Mouse (Mus musculus): Measurements from ENCODE around the gene Serpina3n. TPM values are rescaled to one million over a fixed set of nuclear protein-coding genes. Genes with fewer than 3 reads are reported as not detected.

Serpina3n gene
- 6.2 and 6.6 TPM in 2 replicates for polyA plus RNA-seq (2021; fragmentation: Nextera tagmentation)
- long read RNA-seq, experiment 1, transcript Serpina3n-201 (5 exons, 2,064 nt), result major isoform, 7 of 16 reads
- long read RNA-seq, experiment 1, partial matches to known transcripts, result 1 of 16 reads
- long read RNA-seq, experiment 1, other reads (novel, unspliced or antisense), result 8 of 16 reads
- long read RNA-seq, experiment 2, partial matches to known transcripts, result 2 of 3 reads
- long read RNA-seq, experiment 2, other reads (novel, unspliced or antisense), result 0 of 3 reads

DNA sequence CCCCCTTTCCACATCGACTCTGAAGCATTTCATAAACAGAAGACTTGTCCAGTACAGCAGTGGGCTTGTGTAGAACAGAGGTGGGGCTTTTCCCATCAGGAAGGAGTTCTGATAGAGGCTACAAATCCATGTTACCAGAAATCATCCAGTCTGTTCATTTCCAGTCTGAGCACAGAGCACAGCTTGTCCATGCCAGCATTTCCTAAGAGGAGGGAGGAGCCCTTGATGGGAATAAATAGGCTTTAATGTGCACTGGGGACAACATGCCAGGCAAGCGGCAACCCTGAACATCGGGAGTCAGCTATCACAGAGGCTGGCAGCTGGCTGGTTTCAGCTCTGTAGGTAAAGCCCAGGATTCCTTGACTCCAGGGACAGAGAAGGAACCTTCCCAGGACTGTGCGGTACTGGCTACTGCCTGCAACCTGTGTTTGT is at the start of gene Serpina3n:
Gene Serpina3n (plus strand): TSS at position 276 of the 432 bp plus-strand sequence.

Other genes starting within 250 kb of the Serpina3n start
- gene Serpina3f, start 192.2 kb upstream of the Serpina3n start, polyA plus RNA-seq (2021; fragmentation: Nextera tagmentation), result not detected in 2 replicates
- 0.10 and 0.21 TPM in 2 replicates for gene Serpina3g, start 170.5 kb upstream of the Serpina3n start, polyA plus RNA-seq (2021; fragmentation: Nextera tagmentation)
- gene Serpina3i, start 143.6 kb upstream of the Serpina3n start, polyA plus RNA-seq (2021; fragmentation: Nextera tagmentation), result not detected in 2 replicates
- not detected in 2 replicates for gene Serpina3j, start 92.2 kb upstream of the Serpina3n start, polyA plus RNA-seq (2021; fragmentation: Nextera tagmentation)
- not detected in 2 replicates for gene Serpina3k, start 68.2 kb upstream of the Serpina3n start, polyA plus RNA-seq (2021; fragmentation: Nextera tagmentation)
- not detected in 2 replicates for gene Serpina3m, start 68.2 kb upstream of the Serpina3n start, polyA plus RNA-seq (2021; fragmentation: Nextera tagmentation)
- gene Gsc, start 66.6 kb downstream of the Serpina3n start, polyA plus RNA-seq (2021; fragmentation: Nextera tagmentation), result not detected in 2 replicates